Mouse (Mus musculus): ENCODE measurements at regions not wholly inside any gene's neighbourhood (a gene's known extent, or its start where the extent isn't known, plus 50 kb on each side); places are given as distances from the start of the nearest gene placed in this dataset.
A peak's percentile ranks its signal among the peaks of the same experiment; 100 is the strongest.

- no peak for DNase-seq
These were observed 179.8 kb downstream of the 4933412E24Rik start for GRCm38 (mm10) chr15:59836631-59837030.

GRCm38 (mm10) chr15:59833232-59833631 is 183.2 kb downstream of the 4933412E24Rik start:
- DNase-seq, result no peak

DNA sequence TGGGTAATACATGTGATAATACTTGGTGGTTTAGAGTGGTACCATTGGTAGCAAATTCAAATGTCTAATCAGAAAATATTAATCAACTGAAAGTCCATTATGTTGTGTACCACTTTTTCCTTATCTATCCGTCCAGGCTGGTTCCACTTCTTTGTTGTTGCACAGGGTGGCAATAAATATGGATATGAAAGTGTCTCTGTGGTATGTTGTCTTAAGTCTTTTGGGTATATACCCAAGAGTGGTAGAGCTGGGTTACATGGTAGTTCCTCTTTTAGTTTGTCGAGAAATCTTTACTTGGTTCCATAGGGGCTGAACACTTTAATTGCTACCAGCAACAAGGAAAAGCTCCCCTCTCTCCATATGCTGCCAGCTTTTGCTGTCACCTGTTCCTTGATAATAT is 184.9 kb downstream of the 4933412E24Rik start:
- no peak for DNase-seq

GRCm38 (mm10) chr15:59830553-59831462 is 185.6 kb downstream of the 4933412E24Rik start:
- DNase-seq, result no peak

GRCm38 (mm10) chr15:59828421-59828820 is 188.0 kb downstream of the 4933412E24Rik start:
- peak; percentile 84 for DNase-seq

DNA sequence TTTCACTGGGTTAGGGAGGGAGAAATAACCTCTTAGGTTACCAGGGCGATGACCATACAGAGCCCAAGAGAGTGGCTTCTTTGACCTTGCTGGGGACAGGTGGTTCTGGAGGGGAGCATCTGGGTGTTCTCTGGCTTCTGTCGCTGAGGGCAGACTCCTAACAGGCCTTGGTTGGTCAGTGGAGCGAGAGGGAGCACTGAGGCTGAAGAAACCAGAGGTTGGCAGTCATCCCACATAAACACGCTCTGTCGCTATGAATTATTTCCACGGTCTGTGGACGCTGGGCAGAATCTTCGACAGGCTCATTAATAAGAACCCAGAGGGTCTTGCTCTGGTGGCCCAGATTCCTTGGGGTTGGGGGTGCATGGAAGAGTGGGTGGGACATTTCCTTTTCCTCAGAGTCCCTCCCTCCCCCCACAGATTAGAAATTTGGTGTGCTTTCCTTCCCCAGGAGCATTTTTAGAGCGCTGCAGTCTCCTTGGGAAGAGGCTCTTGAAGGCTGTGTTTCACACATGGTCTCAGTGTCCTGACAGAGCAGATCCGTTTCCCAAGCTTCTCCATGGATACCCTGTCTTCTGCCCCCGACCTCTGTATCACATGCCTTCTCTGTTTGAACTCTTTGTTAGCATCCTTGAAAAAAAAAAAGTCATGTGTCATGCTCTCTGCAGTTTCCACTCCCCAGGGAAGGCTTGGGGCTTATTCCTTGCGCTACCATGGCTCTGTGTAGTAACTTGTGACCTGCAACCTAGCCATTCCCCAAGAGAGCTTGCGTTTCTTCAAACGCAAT is 190.1 kb downstream of the 4933412E24Rik start:
- DNase-seq, result peak; percentile 73

DNA sequence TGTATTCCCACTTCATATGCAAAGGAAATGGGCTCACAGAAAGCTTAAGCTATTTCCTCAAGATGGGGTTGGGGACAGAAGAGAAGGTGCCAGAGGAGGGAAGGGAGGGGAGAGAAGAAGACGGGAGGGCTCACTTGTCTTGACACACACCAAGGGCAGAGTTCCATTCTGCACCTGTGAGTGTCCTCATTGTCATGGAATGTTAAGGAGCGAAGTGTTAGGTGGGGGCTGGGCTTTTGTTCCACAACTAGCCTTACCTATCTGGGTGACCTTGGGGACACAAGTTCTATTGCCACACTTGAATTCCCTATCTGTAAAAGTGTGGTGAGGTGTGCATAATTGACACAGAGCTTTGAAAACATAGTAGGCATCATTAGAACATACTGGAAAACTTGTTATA is 192.5 kb downstream of the 4933412E24Rik start:
- peak; percentile 15 for DNase-seq

DNA sequence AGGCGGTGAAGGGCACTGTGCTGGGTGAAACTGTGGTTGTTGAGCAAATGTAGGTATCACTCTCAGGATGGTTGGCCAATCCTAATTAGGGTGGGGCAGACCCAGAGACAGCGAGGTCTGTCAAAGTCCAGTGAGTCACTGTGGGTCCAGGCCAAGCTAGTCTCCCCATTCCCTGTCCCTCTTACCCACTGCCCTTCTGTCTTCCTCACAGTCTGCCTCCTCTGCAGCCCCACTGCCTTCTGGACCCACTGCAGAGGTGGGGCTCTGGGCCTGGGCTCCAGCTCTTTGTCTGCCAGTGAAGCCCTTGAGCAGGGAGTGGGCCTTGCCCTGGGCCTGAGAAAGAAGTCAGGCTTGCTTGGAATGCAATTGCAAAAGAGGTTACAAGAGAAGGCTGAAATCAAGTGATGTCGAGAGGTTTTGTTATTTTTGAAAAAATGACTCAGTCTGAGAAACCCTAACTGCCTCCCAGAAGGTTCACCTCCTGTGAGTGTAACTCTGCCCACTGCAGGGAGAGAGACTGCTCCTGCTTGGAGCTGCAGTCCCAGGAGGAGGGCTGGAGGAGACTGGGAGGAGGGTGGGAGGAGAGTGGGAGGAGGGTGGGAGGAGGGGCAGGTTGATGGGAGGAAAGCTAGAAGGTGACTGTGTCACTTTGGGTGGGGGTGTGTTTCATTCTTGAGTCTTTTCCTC is 193.3 kb downstream of the 4933412E24Rik start:
- DNase-seq, result peak; percentile 7

GRCm38 (mm10) chr15:59820317-59820716 is 196.1 kb downstream of the 4933412E24Rik start:
- DNase-seq, result no peak

DNA sequence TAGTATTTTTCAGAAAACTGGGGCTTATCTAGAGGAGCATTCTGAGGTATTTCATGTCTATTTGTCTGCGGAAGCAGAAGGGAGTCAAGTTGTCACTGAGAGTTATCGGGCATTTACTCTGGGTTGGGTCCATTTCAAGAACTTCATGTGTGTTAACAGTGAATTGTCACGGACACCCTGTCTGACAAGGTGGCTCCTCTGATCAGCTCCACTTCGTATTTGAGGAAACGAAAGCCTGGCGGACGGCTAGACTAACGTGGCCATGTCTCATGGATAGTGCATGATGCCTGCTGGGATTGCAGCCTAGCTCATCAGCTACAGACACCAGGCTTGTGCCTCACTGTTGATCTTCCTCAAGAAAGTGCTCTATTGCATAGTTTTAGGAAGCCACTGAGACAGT is 200.4 kb downstream of the 4933412E24Rik start:
- DNase-seq, result no peak

DNA sequence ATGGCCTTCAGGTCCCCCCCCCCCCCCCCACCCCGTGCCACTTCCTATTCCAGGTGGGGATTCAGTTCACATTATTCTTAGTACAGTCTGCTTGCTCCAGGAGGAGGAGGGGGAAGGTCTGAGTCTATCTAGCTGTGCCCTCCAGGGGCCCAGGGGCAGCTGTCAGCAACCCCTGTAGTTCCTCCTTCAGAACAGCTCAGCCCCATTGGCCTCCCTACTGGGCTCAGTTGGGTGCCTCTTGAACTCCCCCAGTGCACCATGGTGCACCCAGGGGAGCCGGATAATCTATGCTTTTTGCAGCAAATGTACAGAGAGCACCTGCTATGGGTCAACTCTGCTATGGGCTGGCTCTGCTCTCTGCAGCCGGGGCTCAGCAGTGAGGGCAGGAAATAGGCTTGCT is 204.8 kb downstream of the 4933412E24Rik start:
- no peak for DNase-seq

GRCm38 (mm10) chr15:59809361-59809760 is 207.1 kb downstream of the 4933412E24Rik start:
- no peak for DNase-seq

GRCm38 (mm10) chr15:59807723-59808122 is 208.7 kb downstream of the 4933412E24Rik start:
- DNase-seq, result no peak

- DNase-seq, result no peak
These were observed 210.6 kb downstream of the 4933412E24Rik start for GRCm38 (mm10) chr15:59805771-59806170.

DNA sequence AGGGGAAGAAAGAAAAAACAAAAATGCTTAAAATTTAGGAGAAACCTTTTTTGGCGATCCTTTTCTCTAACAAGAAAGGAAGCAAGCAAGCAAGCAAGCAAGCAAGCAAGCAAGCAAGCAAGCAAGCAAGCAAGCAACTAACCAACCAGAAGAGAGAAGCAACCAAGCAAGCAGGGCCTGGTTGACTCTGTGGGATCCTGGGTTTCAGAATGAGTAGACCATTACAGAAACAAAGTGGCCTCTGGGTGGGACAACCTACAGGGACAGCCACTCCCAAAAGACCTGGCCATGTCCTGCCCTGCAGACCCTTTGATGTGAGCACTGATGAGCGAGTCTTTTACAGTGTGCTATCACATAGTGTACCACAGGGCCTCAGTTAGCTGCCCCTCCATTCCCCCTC is 211.6 kb downstream of the 4933412E24Rik start:
- no peak for DNase-seq

DNA sequence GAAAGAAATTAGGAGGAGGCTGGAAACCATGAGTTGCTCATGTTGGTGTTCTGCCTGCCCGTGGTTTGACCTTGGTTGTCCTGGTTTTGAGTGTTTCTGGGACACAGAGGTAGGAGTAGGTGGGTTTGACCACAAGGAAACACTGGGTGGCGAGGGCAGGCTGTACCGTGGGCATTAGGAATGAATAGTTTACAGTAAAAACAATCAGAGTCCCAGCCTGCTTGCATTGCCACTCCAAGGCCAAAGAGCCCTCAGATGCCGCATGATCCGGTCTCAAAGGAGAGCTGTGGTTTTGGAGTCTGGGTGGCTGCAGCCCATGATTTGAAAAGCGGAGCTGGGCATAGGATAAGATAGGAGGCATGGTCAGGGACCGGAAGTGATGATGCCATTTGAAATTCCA is 212.0 kb downstream of the 4933412E24Rik start:
- no peak for DNase-seq

DNA sequence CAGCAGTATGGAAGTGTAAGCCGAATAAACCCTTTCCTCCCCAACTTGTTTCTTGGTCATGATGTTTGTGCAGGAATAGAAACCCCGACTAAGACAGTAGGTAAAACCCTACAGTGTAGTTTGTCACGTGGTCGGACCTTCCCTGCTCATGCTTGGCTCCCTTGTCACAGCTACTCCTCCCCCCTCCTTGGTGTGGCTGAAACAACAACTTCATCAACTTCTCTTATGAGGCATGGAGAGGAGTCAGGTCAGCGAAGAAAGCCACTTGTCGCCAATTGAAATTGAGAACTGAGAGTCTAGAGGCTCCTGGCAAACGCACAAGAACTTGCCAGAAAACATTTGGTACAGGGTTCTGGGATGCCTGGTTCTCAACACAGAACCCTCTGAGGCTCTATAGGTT is 214.1 kb downstream of the 4933412E24Rik start:
- DNase-seq, result no peak

GRCm38 (mm10) chr15:59799124-59799815 is 217.1 kb downstream of the 4933412E24Rik start:
- DNase-seq, result no peak

DNA sequence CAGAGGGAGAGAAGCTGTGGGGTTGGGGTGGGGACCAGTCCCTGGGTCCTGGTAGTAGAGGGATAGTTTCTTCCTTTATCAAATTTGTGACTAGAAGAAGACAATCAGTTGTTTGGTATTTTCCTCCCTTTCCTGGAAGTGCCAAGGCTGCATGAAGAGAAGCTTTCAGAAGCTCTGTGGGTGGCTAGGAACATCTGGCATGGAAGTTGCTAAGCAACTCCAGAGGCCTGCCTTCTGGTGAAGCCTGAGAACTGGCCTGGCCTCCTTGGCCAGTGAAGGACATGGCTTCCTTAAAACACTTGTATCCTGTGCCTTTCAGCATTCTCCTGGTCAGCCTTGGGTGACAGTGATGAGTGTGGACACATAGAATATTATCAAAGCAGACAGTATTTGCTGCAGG is 217.9 kb downstream of the 4933412E24Rik start:
- DNase-seq, result no peak

- no peak for DNase-seq
These were observed 220.7 kb downstream of the 4933412E24Rik start for GRCm38 (mm10) chr15:59795717-59796116.

DNA sequence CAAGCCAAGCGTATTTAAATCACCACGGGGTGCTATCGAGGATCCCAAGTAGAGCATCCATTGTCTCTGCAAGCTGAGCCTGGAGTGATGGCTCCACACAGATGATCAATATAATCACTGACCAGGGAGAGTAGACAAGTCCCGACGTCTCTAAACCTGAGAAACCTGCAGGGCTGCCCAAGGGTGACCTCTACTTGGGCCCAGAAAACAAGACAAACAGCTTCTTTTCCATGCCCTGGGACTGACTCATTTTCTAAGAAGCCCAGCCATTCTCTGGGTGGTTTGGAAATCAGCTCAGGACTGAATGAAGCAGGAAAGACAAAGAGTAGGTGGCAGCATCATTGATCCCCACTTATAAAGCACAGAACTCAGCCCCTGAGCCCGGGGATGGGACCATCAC is 221.5 kb downstream of the 4933412E24Rik start:
- no peak for DNase-seq

- no peak for DNase-seq
These were observed 229.5 kb downstream of the 4933412E24Rik start for GRCm38 (mm10) chr15:59786706-59787425.
